Mouse (Mus musculus) frontal cortex, postnatal 14 days (tissue): ENCODE results near the gene H2-T24.
"Not testable (repeated sequence)": the region's sequence is repeated elsewhere in the genome, so short reads cannot be mapped to it uniquely, and the experiment has no call there.

ENCODE experiments used
- DNase-seq, 2 experiments: peaks; one replicate each; pipeline ENCODE4 v3.0.0; 2022; ENCODE audit warnings: low spot score in 2 of 2

Gene H2-T24

GRCm38 (mm10) chr17:36023710-36024654 lies 3.6 kb upstream of the H2-T24 start:
- no peak for DNase-seq

- DNase-seq: no peak
Observed at GRCm38 (mm10) chr17:36022922-36023321, 2.6 kb upstream of the H2-T24 start.

GRCm38 (mm10) chr17:36022098-36022497 lies 1.7 kb upstream of the H2-T24 start:
- DNase-seq: no peak

GRCm38 (mm10) chr17:36021309-36021708 lies 949 bp upstream of the H2-T24 start:
- no peak for DNase-seq

GRCm38 (mm10) chr17:36019519-36019918 lies 841 bp downstream of the H2-T24 start:
- no peak for DNase-seq

- no peak for DNase-seq
Observed at GRCm38 (mm10) chr17:36018979-36019378, 1.4 kb downstream of the H2-T24 start.

GRCm38 (mm10) chr17:36017046-36017445 lies 3.3 kb downstream of the H2-T24 start:
- DNase-seq: no peak

GRCm38 (mm10) chr17:36014977-36015376 lies 5.4 kb downstream of the H2-T24 start:
- DNase-seq: no peak

GRCm38 (mm10) chr17:36004409-36004808 lies 16.0 kb downstream of the H2-T24 start:
- DNase-seq: not testable (repeated sequence)

- no peak for DNase-seq
Observed at GRCm38 (mm10) chr17:36003331-36003730, 17.0 kb downstream of the H2-T24 start.

GRCm38 (mm10) chr17:36001966-36002365 lies 18.4 kb downstream of the H2-T24 start:
- DNase-seq: no peak

- no peak for DNase-seq
Observed at GRCm38 (mm10) chr17:36001121-36001897, 19.1 kb downstream of the H2-T24 start.

GRCm38 (mm10) chr17:36000349-36000748 lies 20.0 kb downstream of the H2-T24 start:
- no peak for DNase-seq

- DNase-seq: no peak
Observed at GRCm38 (mm10) chr17:35999356-35999755, 21.0 kb downstream of the H2-T24 start.

- DNase-seq: no peak
Observed at GRCm38 (mm10) chr17:35998545-35999305, 21.6 kb downstream of the H2-T24 start.

- no peak for DNase-seq
Observed at GRCm38 (mm10) chr17:35997713-35998510, 22.4 kb downstream of the H2-T24 start.

GRCm38 (mm10) chr17:35996949-35997348 lies 23.4 kb downstream of the H2-T24 start:
- peak; percentile 86 to 95 for DNase-seq

GRCm38 (mm10) chr17:35994879-35995240 lies 25.5 kb downstream of the H2-T24 start:
- DNase-seq: no peak

- peak; percentile 73 to 75 for DNase-seq
Observed at GRCm38 (mm10) chr17:35994175-35994878, 26.0 kb downstream of the H2-T24 start.

GRCm38 (mm10) chr17:35993675-35994074 lies 26.7 kb downstream of the H2-T24 start:
- DNase-seq: peak; percentile 48 to 64
